Mouse (Mus musculus): ENCODE measurements around the gene Krtap11-1. TPM values are rescaled to one million over a fixed set of nuclear protein-coding genes. Genes with fewer than 3 reads are reported as not detected.

Gene Krtap11-1
- polyA plus RNA-seq (2014; fragmentation: Nextera tagmentation; extraction: Ambion mirVana) = not detected in 2 replicates

DNA sequence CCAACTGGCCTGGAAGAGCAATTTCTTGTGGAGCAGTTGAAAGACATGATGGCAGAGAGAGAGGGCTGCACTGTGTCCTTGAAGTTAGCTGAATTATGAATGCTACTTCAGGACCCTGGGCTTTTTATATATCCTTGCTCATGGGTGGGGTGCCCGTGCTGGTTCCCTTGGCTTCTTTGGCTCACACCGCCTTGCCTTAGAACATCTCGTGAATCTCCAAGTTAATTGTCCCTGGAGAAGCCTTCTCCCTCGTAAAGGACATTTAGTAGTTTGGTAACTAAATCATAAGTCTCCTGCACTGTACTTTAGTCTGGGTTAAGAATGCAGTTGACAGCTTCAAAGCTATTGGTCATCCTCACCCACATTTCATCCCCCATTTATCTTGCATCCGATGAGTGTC, at the start of gene Krtap11-1:
TSS of gene Krtap11-1 (minus strand) at position 101 of the 400 bp plus-strand sequence.
- no peak within 1 kb of the TSS for H3K4me2 ChIP-seq (replicated peaks; ENCODE audit: low read depth, low read length)
- H3K27me3 ChIP-seq (ENCODE audit: control insufficient read depth, insufficient read depth, low read length) = no peaks in the 10 kb centered on the region
- WGBS = 81% methylated on average over 5 of the region's 5 CpGs
- no peaks in the 10 kb centered on the region for H3K4me1 ChIP-seq (ENCODE audit: control insufficient read depth, insufficient read depth, low read length)
- no peak for ATAC-seq (ENCODE audit: insufficient number of reproducible peaks, insufficient read depth, low FRiP score, low read depth)
- no peaks in the 10 kb centered on the region for H3K36me3 ChIP-seq (ENCODE audit: control insufficient read depth, insufficient read depth, low read length)
- H3K9me3 ChIP-seq (ENCODE audit: control insufficient read depth, low read depth, low read length) = no peaks in the 10 kb centered on the region
- no peak within 1 kb of the TSS for H3K9ac ChIP-seq (replicated peaks; ENCODE audit: low read depth, low read length)
- no peak within 1 kb of the TSS for H3K27ac ChIP-seq (ENCODE audit: low read length)
- H3K4me3 ChIP-seq (ENCODE audit: low read depth, low read length) = no peak within 1 kb of the TSS

DNA sequence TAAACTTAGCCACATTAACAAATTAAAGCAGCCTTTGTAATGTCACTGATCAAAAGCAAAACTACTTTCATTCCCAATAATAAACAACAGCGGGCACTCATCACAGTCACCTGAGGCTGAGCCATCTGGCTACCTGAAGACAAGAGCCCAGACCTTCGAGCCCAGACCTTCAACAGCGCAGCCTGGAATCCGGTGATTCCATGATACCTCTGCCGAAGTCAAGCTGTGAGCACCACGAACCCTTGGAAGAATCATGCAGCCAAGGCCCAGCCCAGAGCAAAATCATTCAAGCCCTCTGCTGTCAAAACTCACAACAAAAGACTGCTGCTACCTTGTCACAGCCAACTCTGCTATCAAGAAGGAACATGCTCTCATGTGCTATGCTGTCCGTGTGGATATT, 47.2 kb upstream of the Krtap11-1 start:
- WGBS = 88% methylated on average over 7 of the region's 7 CpGs
- Histone ChIP-seq H3K9me3 (ENCODE audit: control insufficient read depth, low read depth, low read length) (no peaks in the 10 kb centered on the region), H3K27ac (ENCODE audit: low read length) (no peak overlapping the region), H3K4me1 (ENCODE audit: control insufficient read depth, insufficient read depth, low read length) (no peaks in the 10 kb centered on the region), H3K4me3 (ENCODE audit: low read depth, low read length) (no peak overlapping the region), H3K36me3 (ENCODE audit: control insufficient read depth, insufficient read depth, low read length) (no peaks in the 10 kb centered on the region), H3K4me2 (replicated peaks; ENCODE audit: low read depth, low read length) (no peak overlapping the region), H3K27me3 (ENCODE audit: control insufficient read depth, insufficient read depth, low read length) (no peaks in the 10 kb centered on the region), H3K9ac (replicated peaks; ENCODE audit: low read depth, low read length) (no peak overlapping the region)
- no peak for ATAC-seq (ENCODE audit: insufficient number of reproducible peaks, insufficient read depth, low FRiP score, low read depth)

DNA sequence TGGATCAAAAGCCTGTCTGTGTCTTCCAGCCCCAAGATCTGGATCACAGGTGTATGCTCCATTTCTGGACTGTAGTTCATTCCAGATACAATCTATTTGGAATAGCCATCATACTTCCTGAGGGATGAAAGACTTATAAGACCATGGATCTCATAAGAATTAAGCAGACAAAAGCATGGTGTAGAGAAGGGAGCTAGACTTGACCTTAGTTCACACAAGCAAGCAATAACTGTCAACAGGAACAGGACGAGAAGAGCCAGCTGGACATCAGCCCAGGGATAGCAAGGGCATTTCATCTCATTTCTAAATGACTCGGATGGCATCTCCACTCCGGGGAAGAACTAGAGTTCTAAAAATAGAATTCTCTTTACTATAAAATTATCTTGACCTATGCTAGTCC, 46.3 kb upstream of the Krtap11-1 start:
- Histone ChIP-seq H3K9ac (replicated peaks; ENCODE audit: low read depth, low read length) (no peak overlapping the region), H3K4me1 (ENCODE audit: control insufficient read depth, insufficient read depth, low read length) (no peaks in the 10 kb centered on the region), H3K4me3 (ENCODE audit: low read depth, low read length) (no peak overlapping the region), H3K27me3 (ENCODE audit: control insufficient read depth, insufficient read depth, low read length) (no peaks in the 10 kb centered on the region), H3K36me3 (ENCODE audit: control insufficient read depth, insufficient read depth, low read length) (no peaks in the 10 kb centered on the region), H3K27ac (ENCODE audit: low read length) (no peak overlapping the region), H3K9me3 (ENCODE audit: control insufficient read depth, low read depth, low read length) (no peaks in the 10 kb centered on the region), H3K4me2 (replicated peaks; ENCODE audit: low read depth, low read length) (no peak overlapping the region)
- WGBS = 38% methylated on average over 3 of the region's 3 CpGs
- ATAC-seq (ENCODE audit: insufficient number of reproducible peaks, insufficient read depth, low FRiP score, low read depth) = no peak

DNA sequence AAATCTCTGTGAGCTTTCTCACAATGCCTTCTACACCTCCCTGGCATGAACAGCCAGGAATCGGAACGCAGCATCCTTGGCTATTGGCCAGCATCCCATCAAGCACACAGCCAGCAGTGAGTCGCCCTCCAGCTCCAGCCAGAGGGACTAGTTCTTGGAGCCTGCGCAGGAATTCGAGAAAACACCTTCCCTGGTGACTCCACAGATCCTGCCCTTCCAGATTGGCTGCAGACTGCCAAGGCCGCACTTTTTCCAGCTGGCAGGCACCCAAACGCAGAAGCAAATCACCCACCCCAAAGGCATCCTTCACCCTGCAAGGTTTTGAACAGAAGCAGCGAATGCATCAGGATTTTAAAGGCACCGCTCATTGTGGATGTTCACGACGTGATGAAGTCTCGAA, 42.7 kb upstream of the Krtap11-1 start:
- no peaks in the 10 kb centered on the region for H3K36me3 ChIP-seq (ENCODE audit: control insufficient read depth, insufficient read depth, low read length)
- H3K27me3 ChIP-seq (ENCODE audit: control insufficient read depth, insufficient read depth, low read length) = no peaks in the 10 kb centered on the region
- H3K4me2 ChIP-seq (replicated peaks; ENCODE audit: low read depth, low read length) = no peak overlapping the region
- no peak overlapping the region for H3K9ac ChIP-seq (replicated peaks; ENCODE audit: low read depth, low read length)
- no peak overlapping the region for H3K27ac ChIP-seq (ENCODE audit: low read length)
- no peaks in the 10 kb centered on the region for H3K9me3 ChIP-seq (ENCODE audit: control insufficient read depth, low read depth, low read length)
- WGBS = 83% methylated on average over 12 of the region's 12 CpGs
- ATAC-seq (ENCODE audit: insufficient number of reproducible peaks, insufficient read depth, low FRiP score, low read depth) = no peak
- no peaks in the 10 kb centered on the region for H3K4me1 ChIP-seq (ENCODE audit: control insufficient read depth, insufficient read depth, low read length)
- no peak overlapping the region for H3K4me3 ChIP-seq (ENCODE audit: low read depth, low read length)

GRCm38 (mm10) chr16:89608791-89609185, 37.8 kb upstream of the Krtap11-1 start:
- Histone ChIP-seq H3K4me3 (ENCODE audit: low read depth, low read length) (no peak overlapping the region), H3K4me2 (replicated peaks; ENCODE audit: low read depth, low read length) (no peak overlapping the region), H3K9me3 (ENCODE audit: control insufficient read depth, low read depth, low read length) (no peaks in the 10 kb centered on the region), H3K4me1 (ENCODE audit: control insufficient read depth, insufficient read depth, low read length) (no peaks in the 10 kb centered on the region), H3K36me3 (ENCODE audit: control insufficient read depth, insufficient read depth, low read length) (no peaks in the 10 kb centered on the region), H3K27me3 (ENCODE audit: control insufficient read depth, insufficient read depth, low read length) (no peaks in the 10 kb centered on the region), H3K9ac (replicated peaks; ENCODE audit: low read depth, low read length) (no peak overlapping the region), H3K27ac (ENCODE audit: low read length) (no peak overlapping the region)
- no peak for ATAC-seq (ENCODE audit: insufficient number of reproducible peaks, insufficient read depth, low FRiP score, low read depth)
- 69% methylated on average over 4 of the region's 4 CpGs for WGBS

GRCm38 (mm10) chr16:89608161-89608790, 37.3 kb upstream of the Krtap11-1 start:
- H3K27me3 ChIP-seq (ENCODE audit: control insufficient read depth, insufficient read depth, low read length) = no peaks in the 10 kb centered on the region
- no peak for ATAC-seq (ENCODE audit: insufficient number of reproducible peaks, insufficient read depth, low FRiP score, low read depth)
- H3K36me3 ChIP-seq (ENCODE audit: control insufficient read depth, insufficient read depth, low read length) = no peaks in the 10 kb centered on the region
- H3K4me2 ChIP-seq (replicated peaks; ENCODE audit: low read depth, low read length) = no peak overlapping the region
- no peak overlapping the region for H3K4me3 ChIP-seq (ENCODE audit: low read depth, low read length)
- H3K9ac ChIP-seq (replicated peaks; ENCODE audit: low read depth, low read length) = no peak overlapping the region
- H3K9me3 ChIP-seq (ENCODE audit: control insufficient read depth, low read depth, low read length) = no peaks in the 10 kb centered on the region
- H3K27ac ChIP-seq (ENCODE audit: low read length) = no peak overlapping the region
- 94% methylated on average over 12 of the region's 12 CpGs for WGBS
- no peaks in the 10 kb centered on the region for H3K4me1 ChIP-seq (ENCODE audit: control insufficient read depth, insufficient read depth, low read length)

GRCm38 (mm10) chr16:89606951-89607350, 36.0 kb upstream of the Krtap11-1 start:
- 91% methylated on average over 3 of the region's 3 CpGs for WGBS
- no peak for ATAC-seq (ENCODE audit: insufficient number of reproducible peaks, insufficient read depth, low FRiP score, low read depth)

DNA sequence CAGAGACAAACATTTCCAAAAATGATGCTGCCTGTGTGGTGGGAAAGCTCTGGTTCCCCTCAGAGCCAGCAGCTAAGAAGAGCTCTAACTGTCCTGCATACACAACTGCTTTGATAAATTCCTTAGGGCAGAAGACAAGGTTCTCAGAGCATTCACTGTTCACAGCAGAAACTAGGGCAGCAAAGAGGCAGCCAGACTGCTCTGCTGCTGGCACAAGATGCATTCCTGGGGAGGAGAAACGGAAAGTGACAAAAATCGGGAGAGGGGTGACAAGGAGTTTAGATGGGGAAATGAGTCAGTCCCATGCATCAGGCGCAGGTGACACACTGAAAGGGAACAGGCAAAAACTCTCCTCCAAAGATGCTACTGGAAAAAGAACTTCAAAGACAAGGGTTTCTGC, 16.2 kb upstream of the Krtap11-1 start:
- Histone ChIP-seq H3K9ac (replicated peaks; ENCODE audit: low read depth, low read length) (no peak overlapping the region), H3K9me3 (ENCODE audit: control insufficient read depth, low read depth, low read length) (no peaks in the 10 kb centered on the region), H3K27ac (ENCODE audit: low read length) (no peak overlapping the region), H3K27me3 (ENCODE audit: control insufficient read depth, insufficient read depth, low read length) (no peaks in the 10 kb centered on the region), H3K4me1 (ENCODE audit: control insufficient read depth, insufficient read depth, low read length) (no peaks in the 10 kb centered on the region), H3K36me3 (ENCODE audit: control insufficient read depth, insufficient read depth, low read length) (no peaks in the 10 kb centered on the region), H3K4me2 (replicated peaks; ENCODE audit: low read depth, low read length) (no peak overlapping the region), H3K4me3 (ENCODE audit: low read depth, low read length) (no peak overlapping the region)
- WGBS = 57% methylated on average over 3 of the region's 3 CpGs
- no peak for ATAC-seq (ENCODE audit: insufficient number of reproducible peaks, insufficient read depth, low FRiP score, low read depth)

More at GRCm38 (mm10) chr16:89606951-89607350, 36.0 kb upstream of the Krtap11-1 start:
- no peak overlapping the region for H3K27ac ChIP-seq (ENCODE audit: low read length)
- no peak overlapping the region for H3K4me3 ChIP-seq (ENCODE audit: low read depth, low read length)
- no peaks in the 10 kb centered on the region for H3K9me3 ChIP-seq (ENCODE audit: control insufficient read depth, low read depth, low read length)
- no peak overlapping the region for H3K9ac ChIP-seq (replicated peaks; ENCODE audit: low read depth, low read length)
- no peaks in the 10 kb centered on the region for H3K4me1 ChIP-seq (ENCODE audit: control insufficient read depth, insufficient read depth, low read length)
- no peaks in the 10 kb centered on the region for H3K27me3 ChIP-seq (ENCODE audit: control insufficient read depth, insufficient read depth, low read length)
- H3K36me3 ChIP-seq (ENCODE audit: control insufficient read depth, insufficient read depth, low read length) = no peaks in the 10 kb centered on the region
- H3K4me2 ChIP-seq (replicated peaks; ENCODE audit: low read depth, low read length) = no peak overlapping the region

All from stomach, embryonic 14.5 days (tissue).